Mouse (Mus musculus) lung, postnatal 4 days (tissue): ENCODE measurements around the gene Gpd1.
"Not testable (repeated sequence)": the region's sequence is repeated elsewhere in the genome, so short reads cannot be mapped to it uniquely, and the experiment has no call there.

Source experiments
- DNase-seq, 2 experiments: peaks; one replicate each; pipeline ENCODE4 v3.0.0; 2021

Gene Gpd1

GRCm38 (mm10) chr15:99717386-99718334 lies at the start of gene Gpd1:
Gene Gpd1 (plus strand): TSS chr15:99717515.
- peak; percentile 52 to 69 for DNase-seq

- no peak for DNase-seq
These were observed 49.8 kb upstream of the Gpd1 start for GRCm38 (mm10) chr15:99667544-99667943.

DNA sequence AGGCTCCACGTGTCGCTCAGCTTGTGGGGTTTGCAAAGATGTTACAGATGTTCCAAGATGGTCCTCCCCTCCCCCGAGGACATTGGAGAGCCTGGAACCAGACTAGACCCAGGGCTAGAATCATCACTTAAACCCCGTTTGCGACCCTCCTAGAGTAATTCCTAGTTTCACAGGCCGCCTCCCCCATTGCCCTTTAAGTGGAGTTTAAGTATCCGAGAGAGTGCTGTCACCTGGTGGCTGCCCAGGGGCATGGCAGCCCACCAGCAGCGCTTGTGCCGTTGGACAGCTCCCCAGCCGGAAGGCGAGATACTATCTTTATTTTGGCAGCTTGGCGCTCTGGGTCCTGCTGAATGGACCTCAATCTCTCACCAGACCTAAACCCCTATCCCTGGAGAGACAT lies 48.4 kb upstream of the Gpd1 start:
- peak; percentile 79 to 85 for DNase-seq

DNA sequence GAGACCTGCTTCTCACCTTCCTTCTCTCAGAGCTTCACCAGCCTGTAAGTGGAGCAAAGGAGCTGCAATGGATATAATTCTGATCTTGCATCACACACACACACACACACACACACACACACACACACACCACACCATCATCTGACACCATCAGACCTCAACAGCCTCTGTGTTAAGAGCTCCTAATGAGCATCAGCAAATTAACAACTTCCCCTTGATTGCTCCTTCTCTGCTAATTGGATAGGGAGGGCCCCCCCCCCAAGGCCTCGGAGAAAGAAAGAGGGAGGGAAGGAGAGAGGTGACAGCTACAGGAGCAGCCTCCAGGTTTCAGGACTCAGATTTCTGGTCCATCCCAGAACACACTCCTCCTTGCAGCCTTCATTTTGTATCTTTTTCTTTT lies 47.9 kb upstream of the Gpd1 start:
- no peak for DNase-seq

GRCm38 (mm10) chr15:99670154-99670821 lies 47.0 kb upstream of the Gpd1 start, which contains the start of gene Asic1:
Gene Asic1 (plus strand): TSS chr15:99670368.
- DNase-seq = peak; percentile 69 to 84

DNA sequence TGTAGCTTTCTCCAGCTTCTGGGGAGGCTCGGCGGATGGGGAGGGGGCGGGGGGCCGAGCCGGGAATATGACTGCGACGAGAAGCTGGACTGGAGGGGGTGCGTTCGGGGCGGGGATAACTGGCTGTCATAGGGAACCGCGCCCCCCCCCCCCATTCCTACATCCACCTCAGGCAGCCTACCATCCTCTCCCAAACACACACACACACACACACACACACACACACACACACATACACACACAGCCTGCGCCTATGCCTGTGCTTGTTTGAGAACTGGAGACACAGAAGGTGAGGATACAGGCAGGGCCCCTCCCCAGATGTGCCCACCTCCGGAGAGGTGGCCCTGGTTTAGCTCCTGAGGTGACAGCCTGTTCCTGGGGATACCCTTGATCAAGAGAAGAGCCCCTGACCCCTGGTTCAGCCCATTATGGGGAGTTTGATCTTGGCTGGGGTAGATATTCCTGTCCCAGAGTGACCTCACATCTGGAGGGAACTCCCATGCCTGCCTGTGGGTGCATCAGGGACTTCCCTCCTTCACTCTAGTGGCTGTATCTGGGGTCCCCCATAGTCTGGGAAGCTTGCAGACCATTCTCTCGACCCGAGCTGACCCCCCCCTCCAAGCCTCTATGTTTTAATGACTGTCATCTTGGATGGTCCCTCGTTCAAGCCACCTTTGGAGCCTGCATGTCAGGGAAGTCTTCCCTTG lies 46.2 kb upstream of the Gpd1 start:
- no peak for DNase-seq

GRCm38 (mm10) chr15:99671783-99672182 lies 45.5 kb upstream of the Gpd1 start:
- DNase-seq = no peak

DNA sequence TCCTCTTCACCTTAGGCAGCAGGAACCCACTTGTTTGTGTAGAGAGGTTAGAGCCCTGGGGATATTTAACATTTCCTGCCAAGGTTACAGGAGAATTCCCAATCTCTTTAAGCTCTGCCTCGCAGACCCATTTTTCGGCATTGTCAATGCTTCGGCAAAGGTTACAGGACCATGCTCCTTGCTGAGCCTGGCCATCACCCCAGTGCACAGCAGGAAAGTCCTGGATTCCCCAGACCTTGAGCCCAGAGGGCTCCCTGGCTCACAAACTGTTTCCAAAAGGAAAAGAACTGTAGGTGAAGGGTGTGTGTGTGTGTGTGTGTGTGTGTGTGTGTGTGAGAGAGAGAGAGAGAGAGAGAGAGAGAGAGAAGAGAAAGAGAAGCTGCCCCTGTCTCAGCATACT lies 42.4 kb upstream of the Gpd1 start:
- no peak for DNase-seq

DNA sequence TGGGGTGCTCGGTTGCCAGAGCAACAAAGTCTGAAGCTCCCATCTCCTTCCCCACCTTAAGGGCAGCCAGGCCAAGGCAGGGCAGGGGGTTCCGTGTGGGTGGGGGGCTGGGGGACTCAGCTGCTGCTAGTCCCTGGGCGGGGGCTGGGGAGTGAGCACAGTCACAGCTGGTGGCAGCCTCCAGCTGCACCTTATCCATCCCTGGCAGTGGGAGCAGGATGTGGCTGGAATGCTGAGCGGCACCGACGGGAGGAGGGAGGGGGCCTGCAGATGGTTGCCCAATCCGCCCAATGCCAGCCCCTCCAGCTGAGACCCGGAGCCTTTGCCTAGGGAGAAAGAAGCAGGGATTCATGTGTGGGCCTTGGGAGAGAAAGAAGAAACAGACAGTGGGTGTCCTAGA lies 40.2 kb upstream of the Gpd1 start:
- peak in 1 of 2 experiments; percentile 45 for DNase-seq

- DNase-seq = peak in 1 of 2 experiments; percentile 46
These were observed 39.1 kb upstream of the Gpd1 start for GRCm38 (mm10) chr15:99678063-99678800.

DNA sequence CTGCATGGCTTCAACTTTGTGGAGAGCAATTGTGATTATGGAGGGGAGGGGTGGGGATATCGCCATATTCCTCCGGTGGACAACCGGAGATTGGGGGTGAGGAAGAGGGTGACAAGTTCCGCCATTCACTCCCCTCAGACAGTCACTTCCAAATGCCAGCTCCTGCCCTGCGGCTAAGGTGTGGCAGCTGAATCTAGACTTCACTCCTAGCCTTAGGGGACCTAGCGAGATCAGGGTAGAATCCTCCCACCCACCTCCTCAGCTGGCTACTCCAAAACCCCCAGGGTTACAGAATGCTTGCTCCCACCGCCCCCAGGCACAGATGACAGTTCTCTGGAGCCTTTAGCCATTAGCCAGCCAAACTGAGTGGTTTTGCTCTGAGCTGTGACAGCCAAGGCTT lies 38.3 kb upstream of the Gpd1 start:
- DNase-seq = no peak

DNA sequence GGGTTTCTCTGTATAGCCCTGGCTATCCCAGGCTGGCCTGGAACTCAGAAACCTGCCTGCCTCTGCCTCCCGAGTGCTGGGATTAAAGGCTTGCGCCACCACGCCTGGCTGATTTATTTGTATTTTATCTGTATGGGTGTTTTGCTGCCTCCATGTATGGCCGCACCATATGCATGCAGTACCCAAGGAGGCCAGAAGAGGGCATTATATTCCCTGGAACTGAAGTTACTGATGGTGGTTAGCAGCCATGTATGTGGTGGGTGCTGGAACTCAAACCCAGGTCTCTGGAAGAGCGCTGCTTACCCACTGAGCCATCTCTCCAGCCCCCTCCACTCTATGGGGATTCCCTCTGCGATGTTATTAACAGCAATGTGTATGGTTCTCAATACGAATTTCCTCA lies 34.4 kb upstream of the Gpd1 start:
- DNase-seq = no peak

- DNase-seq = no peak
These were observed 33.2 kb upstream of the Gpd1 start for GRCm38 (mm10) chr15:99684156-99684555.

DNA sequence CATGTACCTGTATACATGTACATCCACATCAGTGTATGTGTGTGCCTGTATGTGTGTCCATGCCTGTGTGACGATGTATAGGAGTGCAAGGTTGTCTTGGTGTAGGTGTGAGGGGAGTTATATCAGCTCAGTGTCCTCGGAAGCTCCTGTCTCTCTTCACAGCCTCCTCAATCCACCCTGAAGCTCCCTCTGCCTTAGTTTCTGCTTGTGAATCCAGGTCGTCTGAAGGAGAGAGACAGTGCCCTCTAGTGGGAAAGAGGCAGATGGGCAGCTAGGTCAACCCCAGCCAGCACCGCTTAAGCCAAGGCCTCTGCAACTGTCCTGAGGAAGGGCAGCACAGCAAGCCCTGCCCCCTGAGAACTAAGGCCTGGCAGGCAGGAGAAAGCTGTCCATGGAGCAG lies 28.6 kb upstream of the Gpd1 start:
- DNase-seq = peak; percentile 62 to 69

GRCm38 (mm10) chr15:99690924-99691323 lies 26.4 kb upstream of the Gpd1 start:
- DNase-seq = no peak

- DNase-seq = no peak
These were observed 25.3 kb upstream of the Gpd1 start for GRCm38 (mm10) chr15:99691976-99692375.

- DNase-seq = no peak
These were observed 20.0 kb upstream of the Gpd1 start for GRCm38 (mm10) chr15:99697309-99697708.

- no peak for DNase-seq
These were observed 18.7 kb upstream of the Gpd1 start for GRCm38 (mm10) chr15:99698533-99699085.

GRCm38 (mm10) chr15:99699715-99700114 lies 17.6 kb upstream of the Gpd1 start:
- DNase-seq = no peak

GRCm38 (mm10) chr15:99700219-99701106 lies 16.9 kb upstream of the Gpd1 start:
- no peak for DNase-seq

- DNase-seq = not testable (repeated sequence)
These were observed 15.7 kb upstream of the Gpd1 start for GRCm38 (mm10) chr15:99701640-99701998.
